Mouse (Mus musculus) lung, adult 2 months (tissue): ENCODE data around the gene Ccdc92b. TPM values are rescaled to one million over a fixed set of nuclear protein-coding genes. Genes with fewer than 3 reads are reported as not detected.

ENCODE experiments used
- DNase-seq: peaks from one replicate; pipeline ENCODE4 v3.0.0; 2022
- H3K4me1 ChIP-seq: fragments of 200-500 bp; 2 replicates; pipeline ENCODE4 v1.6.1; 2011; ENCODE audit warnings: low read length; ENCODE audit not compliant: control insufficient read depth, insufficient read depth
- H3K4me3 ChIP-seq: fragments of 200-500 bp; replicated peaks from 2 replicates; pipeline ENCODE3; 2011; ENCODE audit warnings: low read depth, mild to moderate bottlenecking, control low read depth, low read length; ENCODE audit errors: extremely low read depth
- CTCF ChIP-seq: fragments of 200-500 bp; IDR thresholded peaks from 2 replicates; pipeline ENCODE4 v1.5.1; 2011; ENCODE audit warnings: mild to moderate bottlenecking, low read length, control low read depth; ENCODE audit not compliant: insufficient read depth
- POLR2A ChIP-seq: fragments of 200-500 bp; IDR thresholded peaks from 2 replicates; pipeline ENCODE4 v1.6.1; 2011; ENCODE audit warnings: low read depth, mild to moderate bottlenecking, control low read depth, low read length, borderline replicate concordance; ENCODE audit errors: extremely low read depth
- WGBS: fragments of 180-500 bp; shearing (Covaris S2); methylation state at CpG from one replicate; pipeline ENCODE4 v1.1.7; 2018; 5-methylcytosine and 5-hydroxymethylcytosine counted together
- polyA plus RNA-seq: library from polyadenylated mRNA; depleted of rRNA; stranded (reverse); fragments of >200 nt; gene quantifications from 2 replicates; pipeline ENCODE4 v1.2.3, GENCODE M21; 2012

Gene Ccdc92b
- polyA plus RNA-seq, 1 experiment: 0.51 TPM

- peak; percentile 99 for DNase-seq
- WGBS: under 1% methylated on average over 58 of the region's 58 CpGs
- Histone ChIP-seq H3K4me3 (peak within 1 kb of the TSS; percentile 84), H3K4me1 (peaks cover 13% of the 10 kb centered on the region)
- TF ChIP-seq POLR2A: peak; percentile 40; the same call in 1 of the 2 replicates
- no peak for TF ChIP-seq CTCF
Observed at GRCm38 (mm10) chr11:74649095-74649646, 29.8 kb downstream of the Ccdc92b start, which contains the start of gene Cluh. Cluh (plus strand) TSS chr11:74649495.

- TF ChIP-seq CTCF: no peak
- no peak for TF ChIP-seq POLR2A
- 1% methylated on average over 53 of the region's 53 CpGs for WGBS
- DNase-seq: peak; percentile 27
- peaks cover 13% of the 10 kb centered on the region for H3K4me1 ChIP-seq
- peak overlapping the region; percentile 65 for H3K4me3 ChIP-seq
Observed at GRCm38 (mm10) chr11:74649647-74650551, 30.5 kb downstream of the Ccdc92b start.

- TF ChIP-seq CTCF (no peak), POLR2A (no peak)
- WGBS: 35% methylated on average over 4 of the region's 4 CpGs
- peak overlapping the region; percentile 4 for H3K4me3 ChIP-seq
- H3K4me1 ChIP-seq: peaks cover 13% of the 10 kb centered on the region
- DNase-seq: no peak
Observed at GRCm38 (mm10) chr11:74650576-74651100, 31.2 kb downstream of the Ccdc92b start.

- DNase-seq: no peak
- Histone ChIP-seq H3K4me3 (no peak overlapping the region), H3K4me1 (peaks cover 13% of the 10 kb centered on the region)
- 77% methylated on average over 4 of the region's 4 CpGs for WGBS
- no peak for TF ChIP-seq POLR2A
- TF ChIP-seq CTCF: no peak
Observed at GRCm38 (mm10) chr11:74652791-74653191, 33.4 kb downstream of the Ccdc92b start.

- Histone ChIP-seq H3K4me1 (peaks cover 13% of the 10 kb centered on the region), H3K4me3 (no peak overlapping the region)
- TF ChIP-seq POLR2A: no peak
- no peak for TF ChIP-seq CTCF
- 68% methylated on average over 6 of the region's 6 CpGs for WGBS
- no peak for DNase-seq
Observed at GRCm38 (mm10) chr11:74653385-74653784, 34.0 kb downstream of the Ccdc92b start.

- WGBS: 65% methylated on average over 3 of the region's 3 CpGs
- Histone ChIP-seq H3K4me3 (no peak overlapping the region), H3K4me1 (peaks cover 3% of the 10 kb centered on the region; the same call in 1 of the 2 replicates)
- TF ChIP-seq CTCF: no peak
- no peak for TF ChIP-seq POLR2A
- DNase-seq: no peak
Observed at GRCm38 (mm10) chr11:74655941-74656340, 36.5 kb downstream of the Ccdc92b start.

GRCm38 (mm10) chr11:74660336-74660735 is 40.9 kb downstream of the Ccdc92b start:
- Histone ChIP-seq H3K4me3 (no peak overlapping the region), H3K4me1 (no peaks in the 10 kb centered on the region)
- 96% methylated on average over 13 of the region's 13 CpGs for WGBS
- TF ChIP-seq POLR2A (no peak), CTCF (no peak)
- no peak for DNase-seq

GRCm38 (mm10) chr11:74661641-74662040 is 42.2 kb downstream of the Ccdc92b start:
- WGBS: 85% methylated on average over 19 of the region's 19 CpGs
- Histone ChIP-seq H3K4me3 (no peak overlapping the region), H3K4me1 (no peaks in the 10 kb centered on the region)
- no peak for DNase-seq
- TF ChIP-seq CTCF (no peak), POLR2A (no peak)

- H3K4me1 ChIP-seq: no peaks in the 10 kb centered on the region
- 86% methylated on average over 6 of the region's 6 CpGs for WGBS
- TF ChIP-seq POLR2A: no peak
- TF ChIP-seq CTCF: no peak
- DNase-seq: no peak
- H3K4me3 ChIP-seq: no peak overlapping the region
Observed at GRCm38 (mm10) chr11:74662221-74662620, 42.8 kb downstream of the Ccdc92b start.

GRCm38 (mm10) chr11:74664279-74664678 is 44.9 kb downstream of the Ccdc92b start:
- no peak for DNase-seq
- Histone ChIP-seq H3K4me1 (no peaks in the 10 kb centered on the region), H3K4me3 (no peak overlapping the region)
- 76% methylated on average over 3 of the region's 3 CpGs for WGBS
- TF ChIP-seq CTCF (no peak), POLR2A (no peak)
